Mouse (Mus musculus) spleen, postnatal 0 days (tissue): ENCODE measurements around the gene BC051142. TPM values are rescaled to one million over a fixed set of nuclear protein-coding genes. Genes with fewer than 3 reads are reported as not detected.

Experiments
- polyA plus RNA-seq: library from polyadenylated mRNA; unstranded; fragments of >200 nt; fragmentation: Nextera tagmentation; extraction: Ambion mirVana; gene quantifications from 2 replicates; pipeline ENCODE4 v1.2.1, GENCODE M21; 2015

The BC051142 gene
- 0.20 and 0.57 TPM in 2 replicates for polyA plus RNA-seq

GRCm38 (mm10) chr17:34398711-34399393 is at the start of gene BC051142:
Gene BC051142, plus strand, starts transcription at chr17:34398820.

GRCm38 (mm10) chr17:34354539-34354938 is 44.1 kb upstream of the BC051142 start, which contains the start of gene Btnl2:
Gene Btnl2, plus strand, starts transcription at chr17:34354822.

GRCm38 (mm10) chr17:34376847-34377246 is 21.8 kb upstream of the BC051142 start, which contains the start of gene Btnl1:
Gene Btnl1, plus strand, starts transcription at chr17:34377132.

DNA sequence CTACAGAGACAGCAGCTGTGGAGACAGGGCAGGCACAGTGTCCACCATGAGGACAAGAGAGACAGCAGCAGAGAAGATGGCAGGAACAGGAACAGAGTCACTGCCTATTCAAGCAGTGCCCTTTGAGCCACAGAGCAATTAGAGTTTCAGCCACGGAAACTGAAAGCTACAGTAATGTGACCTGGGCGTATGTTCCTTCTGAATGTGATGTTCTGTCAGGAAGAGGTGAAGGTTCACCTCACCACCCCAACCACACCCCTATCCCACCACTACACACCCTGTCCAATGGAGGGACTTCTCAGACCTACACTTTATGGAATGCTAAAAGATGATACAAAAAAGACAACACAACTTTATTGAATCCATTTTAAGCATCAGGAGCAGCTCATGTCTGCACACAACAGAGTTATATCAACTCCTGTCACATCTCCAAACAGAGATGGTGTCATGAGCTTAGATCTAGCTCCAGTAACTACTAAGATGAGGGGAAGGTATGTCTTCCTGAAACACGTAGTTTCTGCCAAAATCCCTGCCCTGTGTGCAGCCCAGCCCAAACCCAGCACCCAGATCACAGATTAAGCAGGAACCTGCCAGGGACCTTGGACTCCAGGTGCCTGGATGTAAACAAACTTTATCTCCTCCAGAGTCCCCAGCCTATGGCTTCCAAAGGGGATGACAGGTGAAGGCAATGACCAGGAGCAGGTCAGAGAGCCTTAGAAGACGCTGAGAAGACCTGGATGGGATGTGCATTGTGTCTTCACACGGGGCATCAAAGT is 78.8 kb downstream of the BC051142 start, which contains the start of gene Btnl4:
Btnl4 (minus strand) TSS at position 81 of the 776 bp plus-strand sequence.

Other genes starting within 250 kb of the BC051142 start
- gene H2-DMb1, start 245.7 kb upstream of the BC051142 start, polyA plus RNA-seq = 4.4 and 8.9 TPM in 2 replicates
- 15.1 and 20.2 TPM in 2 replicates for gene Tap1, start 211.3 kb upstream of the BC051142 start, polyA plus RNA-seq
- 33.4 and 43.3 TPM in 2 replicates for gene Psmb9, start 211.1 kb upstream of the BC051142 start, polyA plus RNA-seq
- gene Psmb8, start 201.1 kb upstream of the BC051142 start, polyA plus RNA-seq = 65.0 and 89.6 TPM in 2 replicates
- gene Tap2, start 195.3 kb upstream of the BC051142 start, polyA plus RNA-seq = 21.0 and 29.0 TPM in 2 replicates
- gene H2-Ob, start 159.9 kb upstream of the BC051142 start, polyA plus RNA-seq = 2.4 and 3.9 TPM in 2 replicates
- gene H2-Ab1, start 141.1 kb upstream of the BC051142 start, polyA plus RNA-seq = 61.1 and 90.6 TPM in 2 replicates
- gene H2-Aa, start 111.0 kb upstream of the BC051142 start, polyA plus RNA-seq = 36.2 and 55.0 TPM in 2 replicates
- gene H2-Eb1, start 93.0 kb upstream of the BC051142 start, polyA plus RNA-seq = 23.4 and 39.6 TPM in 2 replicates
- gene H2-Eb2, start 73.2 kb upstream of the BC051142 start, polyA plus RNA-seq = 0.07 and 0.08 TPM in 2 replicates
- 0.20 and 0.27 TPM in 2 replicates for gene Btnl2, start 44.0 kb upstream of the BC051142 start, polyA plus RNA-seq
- 0.07 and 0.14 TPM in 2 replicates for gene Btnl1, start 21.7 kb upstream of the BC051142 start, polyA plus RNA-seq
- not detected in 2 replicates for gene Btnl4, start 78.5 kb downstream of the BC051142 start, polyA plus RNA-seq
- gene Btnl6, start 118.5 kb downstream of the BC051142 start, polyA plus RNA-seq = not detected in 2 replicates
- gene Notch4, start 165.4 kb downstream of the BC051142 start, polyA plus RNA-seq = 2.3 and 4.1 TPM in 2 replicates
- gene Gpsm3, start 191.0 kb downstream of the BC051142 start, polyA plus RNA-seq = 43.9 and 63.3 TPM in 2 replicates
- gene Pbx2, start 192.4 kb downstream of the BC051142 start, polyA plus RNA-seq = 7.4 and 9.3 TPM in 2 replicates
- 2.8 and 3.9 TPM in 2 replicates for gene Ager, start 199.0 kb downstream of the BC051142 start, polyA plus RNA-seq
- 70.9 and 75.6 TPM in 2 replicates for gene Rnf5, start 204.9 kb downstream of the BC051142 start, polyA plus RNA-seq
- 22.9 and 23.1 TPM in 2 replicates for gene Agpat1, start 205.4 kb downstream of the BC051142 start, polyA plus RNA-seq
- gene Egfl8, start 217.2 kb downstream of the BC051142 start, polyA plus RNA-seq = 2.1 and 2.8 TPM in 2 replicates
- gene Ppt2, start 229.7 kb downstream of the BC051142 start, polyA plus RNA-seq = 10.5 and 14.2 TPM in 2 replicates
- gene Prrt1, start 230.7 kb downstream of the BC051142 start, polyA plus RNA-seq = 0.11 and 0.19 TPM in 2 replicates
- 6.8 and 8.6 TPM in 2 replicates for gene Fkbpl, start 245.9 kb downstream of the BC051142 start, polyA plus RNA-seq
- gene Atf6b, start 248.3 kb downstream of the BC051142 start, polyA plus RNA-seq = 18.6 and 26.1 TPM in 2 replicates